Mouse (Mus musculus) small intestine, adult 2 months (tissue): ENCODE results near the gene Vamp4. TPM values are rescaled to one million over a fixed set of nuclear protein-coding genes. Genes with fewer than 3 reads are reported as not detected.

ENCODE experiments used
- H3K27ac ChIP-seq: fragments of 200-500 bp; 2 replicates; pipeline ENCODE4 v1.5.1; 2012; ENCODE audit warnings: low read depth, low read length, control low read depth, inconsistent platforms; ENCODE audit not compliant: insufficient read depth
- H3K27me3 ChIP-seq: fragments of 200-500 bp; 2 replicates; pipeline ENCODE4 v1.6.1; 2012; ENCODE audit warnings: mild to moderate bottlenecking, moderate library complexity, low read length, inconsistent platforms; ENCODE audit not compliant: control insufficient read depth, insufficient read depth
- H3K36me3 ChIP-seq: fragments of 200-500 bp; 2 replicates; pipeline ENCODE4 v1.6.1; 2012; ENCODE audit warnings: mild to moderate bottlenecking, low read length, control low read depth, inconsistent platforms; ENCODE audit not compliant: control insufficient read depth, insufficient read depth
- H3K4me1 ChIP-seq: fragments of 200-500 bp; 2 replicates; pipeline ENCODE4 v1.6.1; 2012; ENCODE audit warnings: low read length, inconsistent platforms, mixed read lengths; ENCODE audit not compliant: control insufficient read depth, insufficient read depth, insufficient read length
- H3K4me3 ChIP-seq: fragments of 200-500 bp; 2 replicates; pipeline ENCODE4 v1.5.1; 2012; ENCODE audit warnings: low read depth, mild to moderate bottlenecking, control low read depth, inconsistent platforms, low read length, moderate library complexity
- CTCF ChIP-seq: fragments of 200-500 bp; IDR thresholded peaks from 2 replicates; pipeline ENCODE4 v1.5.1; 2012; ENCODE audit warnings: low read depth, mild to moderate bottlenecking, control low read depth, inconsistent platforms, low read length, moderate library complexity, mixed read lengths; ENCODE audit not compliant: insufficient replicate concordance, insufficient read length; ENCODE audit errors: extremely low read depth
- POLR2A ChIP-seq: fragments of 200-500 bp; IDR thresholded peaks from 2 replicates; pipeline ENCODE4 v1.6.1; 2012; ENCODE audit warnings: low read depth, mild to moderate bottlenecking, control low read depth, inconsistent platforms, low read length, moderate library complexity
- WGBS: fragments of 180-500 bp; shearing (Covaris S2); methylation state at CpG from one replicate; pipeline ENCODE4 v1.1.7; 2018; 5-methylcytosine and 5-hydroxymethylcytosine counted together
- polyA plus RNA-seq: library from polyadenylated mRNA; depleted of rRNA; stranded (reverse); fragments of >200 nt; gene quantifications from 2 replicates; pipeline ENCODE4 v1.2.3, GENCODE M21; 2012

Gene Vamp4
- polyA plus RNA-seq, 1 experiment, result 6.6 TPM

DNA sequence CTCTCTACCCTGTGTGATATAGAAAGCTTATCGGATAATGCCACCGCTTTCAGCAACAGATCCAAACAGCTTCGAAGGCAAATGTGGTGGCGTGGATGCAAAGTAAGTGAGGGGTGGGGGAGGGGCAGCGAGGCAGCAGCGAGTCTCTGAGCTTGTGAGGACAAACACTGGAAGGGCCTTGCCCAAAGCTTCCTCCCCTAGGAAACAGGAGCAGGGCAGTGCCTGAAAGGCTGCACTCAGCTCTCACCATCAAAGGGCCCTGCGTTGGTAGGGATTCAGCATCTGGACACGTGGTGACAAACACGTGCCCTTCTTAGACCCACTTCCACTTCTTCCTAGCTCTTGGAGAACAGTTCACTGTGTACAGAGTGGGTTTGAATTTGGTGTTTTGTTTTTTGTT lies 19.1 kb downstream of the Vamp4 start:
- Histone ChIP-seq H3K4me1 (no peaks in the 10 kb centered on the region), H3K27ac (no peak overlapping the region), H3K27me3 (no peaks in the 10 kb centered on the region), H3K4me3 (no peak overlapping the region), H3K36me3 (peaks cover 9% of the 10 kb centered on the region)
- WGBS, result 62% methylated on average over 9 of the region's 9 CpGs
- no peak for TF ChIP-seq POLR2A
- TF ChIP-seq CTCF, result no peak

DNA sequence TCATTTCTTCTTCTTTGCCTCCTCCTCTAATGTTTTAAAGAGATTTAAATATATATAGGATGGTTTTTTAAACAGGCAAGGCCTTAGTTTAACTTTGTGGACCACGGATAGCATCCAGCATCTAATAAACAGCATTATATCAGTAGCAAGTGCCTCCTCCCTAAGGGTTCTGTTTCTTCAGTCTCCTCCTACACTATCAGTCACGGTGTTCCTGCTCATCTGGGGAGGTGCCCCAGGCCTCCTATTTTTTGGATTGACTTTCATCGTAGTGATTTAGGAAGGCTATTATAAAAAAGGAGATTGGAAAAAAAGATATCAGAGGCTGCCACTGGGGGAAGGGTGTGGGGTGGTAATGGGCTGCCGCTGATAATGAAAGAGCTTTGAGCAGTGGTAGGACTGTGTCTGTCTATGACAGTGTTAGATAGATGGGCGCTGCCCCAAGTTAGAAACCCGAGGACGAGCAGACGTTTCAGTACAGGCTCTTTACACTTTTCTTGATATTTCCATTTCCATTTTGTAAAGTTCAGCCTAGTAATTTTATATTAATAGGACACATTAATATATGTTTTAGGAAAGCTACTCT lies 20.2 kb downstream of the Vamp4 start:
- TF ChIP-seq CTCF (no peak), POLR2A (no peak)
- no peaks in the 10 kb centered on the region for H3K4me1 ChIP-seq
- peaks cover 7% of the 10 kb centered on the region; the same call in 1 of the 2 replicates for H3K36me3 ChIP-seq
- H3K27ac ChIP-seq, result no peak overlapping the region
- no peak overlapping the region for H3K4me3 ChIP-seq
- WGBS, result 91% methylated on average over 8 of the region's 8 CpGs
- no peaks in the 10 kb centered on the region for H3K27me3 ChIP-seq

DNA sequence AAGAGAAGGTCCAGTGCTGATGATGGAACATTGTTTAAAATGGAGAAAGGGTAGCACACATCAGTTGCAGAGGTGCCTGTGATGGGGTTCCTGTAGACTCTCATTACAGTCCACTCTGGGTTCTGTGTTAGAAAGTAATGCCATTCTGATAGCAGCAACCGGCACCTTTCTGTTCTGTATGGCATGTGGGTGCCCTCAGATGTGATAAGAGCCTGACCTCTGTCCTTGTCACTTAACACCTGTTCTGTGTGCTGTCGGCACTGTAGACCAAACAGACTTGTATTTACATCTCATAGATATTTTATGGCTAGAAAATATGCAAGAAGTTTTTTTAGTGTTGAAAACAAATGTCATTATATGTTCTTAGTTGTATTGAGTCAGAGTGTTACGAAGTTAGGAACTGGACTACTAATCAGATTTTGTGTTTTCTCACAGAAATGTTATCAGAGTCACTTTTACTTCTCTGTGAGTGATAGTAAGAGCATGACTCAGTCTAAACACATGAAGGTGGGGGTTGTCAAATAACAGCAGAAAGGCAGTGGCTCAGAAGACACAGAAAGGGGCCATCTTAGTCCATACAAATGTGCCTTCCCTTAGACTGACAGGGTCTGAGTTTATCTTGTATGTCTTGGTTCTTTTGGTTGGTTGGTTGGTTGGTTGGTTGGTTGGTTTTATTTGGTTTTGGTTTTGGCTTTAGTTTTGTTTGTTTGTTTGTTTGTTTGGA lies 27.2 kb downstream of the Vamp4 start:
- Histone ChIP-seq H3K4me1 (no peaks in the 10 kb centered on the region), H3K27me3 (no peaks in the 10 kb centered on the region), H3K27ac (no peak overlapping the region), H3K36me3 (peaks cover 18% of the 10 kb centered on the region), H3K4me3 (no peak overlapping the region)
- no peak for TF ChIP-seq POLR2A
- TF ChIP-seq CTCF, result no peak
- 48% methylated on average over 3 of the region's 3 CpGs for WGBS

DNA sequence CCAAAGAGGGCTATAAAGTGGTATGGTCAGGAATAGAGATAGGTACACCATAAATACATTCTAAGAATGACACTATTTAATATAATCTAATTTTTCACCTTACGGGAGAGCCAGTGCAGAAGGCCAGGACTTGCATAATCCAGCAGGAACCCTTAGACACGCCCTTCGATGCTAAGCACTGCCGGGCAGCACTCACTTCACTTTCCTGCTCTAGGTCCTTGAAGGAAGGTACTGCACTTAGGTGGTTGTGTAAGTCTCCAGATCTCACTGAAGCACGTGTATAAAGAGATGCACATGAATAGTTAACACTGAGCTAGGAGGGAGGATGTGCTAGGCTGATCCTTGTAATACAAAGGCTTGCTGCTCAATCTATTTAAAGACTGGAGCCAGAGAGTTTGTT lies 29.3 kb downstream of the Vamp4 start:
- no peak overlapping the region for H3K4me3 ChIP-seq
- no peaks in the 10 kb centered on the region for H3K4me1 ChIP-seq
- H3K27me3 ChIP-seq, result no peaks in the 10 kb centered on the region
- peaks cover 18% of the 10 kb centered on the region for H3K36me3 ChIP-seq
- 87% methylated on average over 5 of the region's 5 CpGs for WGBS
- TF ChIP-seq CTCF, result no peak
- TF ChIP-seq POLR2A, result no peak
- H3K27ac ChIP-seq, result no peak overlapping the region

DNA sequence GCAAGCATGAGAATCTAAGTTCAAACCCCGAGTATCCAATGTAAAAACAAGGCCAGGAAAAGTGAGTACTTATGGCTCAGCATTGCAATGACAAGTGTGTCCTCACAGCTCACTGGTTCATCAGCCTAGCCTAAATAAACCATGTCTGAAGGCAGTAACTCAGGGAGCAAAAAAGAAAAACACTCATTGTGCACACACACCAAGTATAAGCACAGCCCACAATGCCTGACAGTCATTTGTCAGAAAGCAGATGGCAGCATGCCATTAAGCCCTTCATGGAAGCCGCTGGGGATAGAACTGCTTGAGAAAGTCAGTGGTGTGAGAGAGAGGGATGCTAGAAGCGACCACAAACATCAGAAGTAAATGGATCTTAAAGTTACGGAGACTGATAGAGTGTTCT lies 31.0 kb downstream of the Vamp4 start:
- no peak overlapping the region for H3K4me3 ChIP-seq
- peaks cover 13% of the 10 kb centered on the region for H3K36me3 ChIP-seq
- H3K27me3 ChIP-seq, result no peaks in the 10 kb centered on the region
- WGBS, result 84% methylated on average over 4 of the region's 4 CpGs
- no peaks in the 10 kb centered on the region for H3K4me1 ChIP-seq
- no peak overlapping the region for H3K27ac ChIP-seq
- no peak for TF ChIP-seq POLR2A
- no peak for TF ChIP-seq CTCF

DNA sequence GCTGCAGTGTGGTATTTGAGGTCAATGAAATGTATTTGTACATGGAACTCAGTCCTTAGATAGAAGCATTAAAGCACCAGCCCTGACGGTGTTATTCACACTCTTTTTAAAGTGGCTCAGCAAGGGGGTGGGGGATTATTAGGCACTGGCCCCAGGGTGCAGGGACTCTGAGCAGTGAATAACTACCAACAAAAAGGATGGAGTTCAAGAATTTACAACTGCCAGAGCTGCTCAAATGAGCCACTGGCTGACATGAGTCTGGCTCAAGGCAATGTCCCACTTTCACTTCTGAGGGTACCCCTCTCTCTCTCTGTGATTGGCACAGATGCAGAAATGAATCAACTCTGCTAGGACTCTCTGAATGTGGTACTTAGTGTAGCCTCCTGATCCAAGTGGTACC lies 37.8 kb downstream of the Vamp4 start:
- Histone ChIP-seq H3K4me1 (no peaks in the 10 kb centered on the region), H3K27ac (no peak overlapping the region), H3K36me3 (no peaks in the 10 kb centered on the region), H3K27me3 (no peaks in the 10 kb centered on the region), H3K4me3 (no peak overlapping the region)
- WGBS, result 42% methylated on average over 1 of the region's 1 CpGs
- TF ChIP-seq CTCF (no peak), POLR2A (no peak)

DNA sequence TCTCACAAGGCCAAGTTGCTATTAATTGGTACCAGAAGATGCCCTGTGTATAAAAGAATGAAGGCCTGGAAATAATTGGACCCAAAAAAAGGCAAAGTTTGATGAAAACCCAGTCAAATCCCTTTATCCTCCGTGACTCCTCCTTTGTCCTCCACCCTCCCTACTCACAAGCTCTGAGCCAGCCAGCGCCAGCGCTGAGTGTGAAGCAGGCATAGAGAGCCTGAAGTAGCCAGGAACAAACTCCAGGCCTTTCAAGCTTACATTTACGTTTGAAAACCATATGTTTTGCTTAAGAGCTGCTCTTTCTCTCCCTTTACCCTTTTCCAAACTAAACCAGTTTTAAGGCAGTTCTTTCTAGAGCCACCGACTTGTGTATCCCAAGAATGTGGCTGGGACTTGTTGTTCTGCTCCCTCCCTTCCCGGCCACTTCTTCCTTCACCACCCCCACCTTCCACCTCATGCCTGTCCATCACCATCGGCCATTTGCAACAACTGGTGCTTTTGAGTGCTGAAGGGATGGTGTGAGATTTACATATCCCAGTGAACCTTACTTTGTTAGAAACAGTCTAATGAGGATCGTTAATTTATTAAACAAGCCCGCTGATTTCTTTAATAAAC lies 39.4 kb downstream of the Vamp4 start:
- TF ChIP-seq CTCF (no peak), POLR2A (no peak)
- Histone ChIP-seq H3K27ac (no peak overlapping the region), H3K4me1 (no peaks in the 10 kb centered on the region), H3K27me3 (no peaks in the 10 kb centered on the region), H3K36me3 (no peaks in the 10 kb centered on the region), H3K4me3 (no peak overlapping the region)
- WGBS, result 62% methylated on average over 9 of the region's 9 CpGs
